Mouse (Mus musculus): ENCODE results near the gene Lhcgr. TPM values are rescaled to one million over a fixed set of nuclear protein-coding genes. Genes with fewer than 3 reads are reported as not detected.

Gene Lhcgr
- polyA plus RNA-seq, 1 experiment from 2014 or later, result 0.46 TPM

DNA sequence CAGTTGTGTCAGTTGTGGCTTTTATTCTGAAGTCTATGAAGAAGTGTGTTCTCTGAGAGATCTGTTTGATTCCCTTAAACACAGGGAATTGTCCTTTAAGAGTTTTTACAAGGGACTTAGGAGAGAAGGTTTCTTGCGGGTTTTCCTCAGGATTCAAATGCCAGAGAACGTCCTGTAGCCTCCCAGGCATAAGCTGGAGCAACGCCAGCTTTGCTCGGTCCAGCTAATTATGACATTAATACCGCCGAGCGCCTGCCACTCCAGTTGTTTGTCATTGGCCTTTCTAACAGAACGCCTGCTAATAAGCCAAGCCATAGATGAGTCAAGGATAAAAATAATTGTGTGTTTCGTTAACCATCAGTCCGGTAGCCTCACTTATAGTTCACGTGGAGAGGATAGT, 103.6 kb downstream of the Lhcgr start:
- Histone ChIP-seq H3K27ac (ENCODE audit: low read depth, low read length) (no peak overlapping the region), H3K9me3 (ENCODE audit: control insufficient read depth, low read length) (no peaks in the 10 kb centered on the region), H3K4me1 (ENCODE audit: control insufficient read depth, insufficient read depth, low read length) (no peaks in the 10 kb centered on the region), H3K4me2 (no peak overlapping the region), H3K9ac (ENCODE audit: low read length) (no peak overlapping the region), H3K4me3 (ENCODE audit: low read depth, low read length) (no peak overlapping the region), H3K27me3 (ENCODE audit: control insufficient read depth, insufficient read depth, low read length) (no peaks in the 10 kb centered on the region), H3K36me3 (ENCODE audit: control insufficient read depth, insufficient read depth, low read length) (no peaks in the 10 kb centered on the region)
- WGBS, result 79% methylated on average over 11 of the region's 11 CpGs
- ATAC-seq (ENCODE audit: low FRiP score) (no peak), DNase-seq (ENCODE audit: low spot score, missing footprints) (no peak)

DNA sequence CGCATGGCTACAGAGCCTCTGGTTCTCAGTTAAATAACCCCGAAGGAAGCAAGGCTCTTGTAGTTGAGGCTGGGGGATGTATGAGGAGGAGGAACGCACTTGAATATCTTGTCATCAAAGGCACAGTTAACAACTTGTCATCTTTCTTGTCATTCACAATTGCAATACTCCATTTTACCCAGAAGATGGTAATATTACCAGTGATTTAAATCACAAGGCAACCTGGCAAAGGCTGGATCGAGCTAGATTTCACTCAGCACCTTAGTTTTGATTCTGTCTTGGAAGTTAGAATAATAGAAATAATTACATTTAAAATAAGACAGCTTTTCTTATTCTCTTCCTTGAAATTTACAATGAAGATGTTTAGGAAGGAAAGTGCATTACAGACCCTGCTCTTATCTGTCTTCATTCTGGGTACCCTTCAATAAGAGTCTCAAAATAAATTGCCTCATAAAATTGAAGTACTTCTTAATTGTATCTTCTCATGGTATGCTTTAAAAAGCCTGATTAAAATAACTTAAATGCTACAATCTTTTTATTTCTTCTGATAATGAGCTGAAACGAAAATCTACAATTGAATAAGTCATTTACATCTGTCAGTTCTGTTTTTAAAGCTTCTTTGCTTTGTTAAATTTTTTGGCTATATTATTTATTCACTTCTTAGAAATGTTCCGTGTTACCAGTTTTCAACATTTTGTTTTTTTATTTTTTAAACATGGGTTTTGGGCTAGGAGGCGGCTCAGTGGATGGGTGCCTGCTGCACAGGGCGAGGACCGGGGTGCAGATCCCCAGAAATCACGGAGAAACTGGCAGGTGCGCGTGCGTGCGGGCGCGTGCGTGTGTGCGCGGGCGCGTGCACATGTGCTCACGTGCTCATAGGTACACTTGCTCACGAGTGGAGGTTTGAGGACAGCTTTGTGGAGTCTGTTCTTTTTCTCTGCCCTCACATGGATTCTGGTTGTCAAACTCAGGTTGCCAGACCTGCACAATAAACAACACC, 116.2 kb downstream of the Lhcgr start:
- Histone ChIP-seq H3K27me3 (ENCODE audit: control insufficient read depth, insufficient read depth, low read length) (no peaks in the 10 kb centered on the region), H3K36me3 (ENCODE audit: control insufficient read depth, insufficient read depth, low read length) (no peaks in the 10 kb centered on the region), H3K9ac (ENCODE audit: low read length) (no peak overlapping the region), H3K4me2 (no peak overlapping the region), H3K4me1 (ENCODE audit: control insufficient read depth, insufficient read depth, low read length) (peaks cover 2% of the 10 kb centered on the region; the same call in 1 of the 2 replicates), H3K9me3 (ENCODE audit: control insufficient read depth, low read length) (no peaks in the 10 kb centered on the region), H3K27ac (ENCODE audit: low read depth, low read length) (no peak overlapping the region), H3K4me3 (ENCODE audit: low read depth, low read length) (no peak overlapping the region)
- 93% methylated on average over 23 of the region's 23 CpGs for WGBS
- DNase-seq (ENCODE audit: low spot score, missing footprints), result no peak
- ATAC-seq (ENCODE audit: low FRiP score), result no peak

DNA sequence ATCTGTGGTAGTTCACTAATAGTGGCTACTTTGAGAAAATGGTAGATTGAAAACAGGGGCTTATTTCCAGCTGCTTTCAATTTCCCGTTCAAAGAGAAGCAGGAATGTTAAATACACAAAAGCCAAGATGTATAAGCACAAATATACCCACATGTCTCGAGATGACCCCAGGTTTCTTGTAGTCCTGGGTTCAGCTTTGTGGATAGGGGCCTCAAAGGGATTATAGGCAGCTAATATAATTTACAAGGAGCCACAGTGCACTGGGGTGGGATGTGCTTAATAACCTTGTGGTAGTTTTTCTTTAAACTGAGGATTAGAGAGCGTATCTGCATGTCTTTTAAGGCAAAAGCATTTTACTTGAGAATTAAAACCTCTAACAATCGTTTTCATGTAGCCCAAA, 121.0 kb downstream of the Lhcgr start:
- H3K36me3 ChIP-seq (ENCODE audit: control insufficient read depth, insufficient read depth, low read length), result no peaks in the 10 kb centered on the region
- no peak overlapping the region for H3K9ac ChIP-seq (ENCODE audit: low read length)
- no peaks in the 10 kb centered on the region for H3K9me3 ChIP-seq (ENCODE audit: control insufficient read depth, low read length)
- no peak overlapping the region for H3K4me3 ChIP-seq (ENCODE audit: low read depth, low read length)
- ATAC-seq (ENCODE audit: low FRiP score) (no peak), DNase-seq (ENCODE audit: low spot score, missing footprints) (no peak)
- H3K27ac ChIP-seq (ENCODE audit: low read depth, low read length), result no peak overlapping the region
- peaks cover 8% of the 10 kb centered on the region; the same call in 1 of the 2 replicates for H3K4me1 ChIP-seq (ENCODE audit: control insufficient read depth, insufficient read depth, low read length)
- WGBS, result 36% methylated on average over 4 of the region's 4 CpGs
- H3K4me2 ChIP-seq, result no peak overlapping the region
- H3K27me3 ChIP-seq (ENCODE audit: control insufficient read depth, insufficient read depth, low read length), result no peaks in the 10 kb centered on the region

DNA sequence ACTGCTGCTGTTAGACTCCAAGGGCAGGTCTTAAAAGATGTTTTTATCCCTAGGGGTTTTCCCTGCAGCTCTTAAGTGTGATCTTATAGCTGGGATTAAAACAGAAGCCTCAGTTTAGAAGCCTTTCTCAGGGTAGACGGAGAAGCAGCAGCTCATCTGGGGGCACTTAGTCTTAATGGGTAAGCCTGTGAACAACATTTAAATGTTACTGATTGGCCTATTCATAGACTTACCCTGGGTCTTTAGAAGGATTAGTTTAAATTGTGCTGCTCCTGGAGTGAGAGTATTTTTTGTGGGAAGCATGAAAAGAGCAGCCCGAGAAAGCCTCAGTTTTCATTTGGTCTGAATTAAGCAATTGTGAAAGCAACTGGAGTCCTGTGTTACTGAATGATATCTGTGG, 121.9 kb downstream of the Lhcgr start:
- no peak overlapping the region for H3K27ac ChIP-seq (ENCODE audit: low read depth, low read length)
- no peak overlapping the region for H3K4me3 ChIP-seq (ENCODE audit: low read depth, low read length)
- no peaks in the 10 kb centered on the region for H3K36me3 ChIP-seq (ENCODE audit: control insufficient read depth, insufficient read depth, low read length)
- H3K27me3 ChIP-seq (ENCODE audit: control insufficient read depth, insufficient read depth, low read length), result no peaks in the 10 kb centered on the region
- peaks cover 8% of the 10 kb centered on the region; the same call in 1 of the 2 replicates for H3K4me1 ChIP-seq (ENCODE audit: control insufficient read depth, insufficient read depth, low read length)
- ATAC-seq (ENCODE audit: low FRiP score) (0 out of 2 replicates have a peak, but pooled peaks have one; percentile 26), DNase-seq (ENCODE audit: low spot score, missing footprints) (no peak)
- H3K9ac ChIP-seq (ENCODE audit: low read length), result no peak overlapping the region
- 18% methylated on average over 2 of the region's 2 CpGs for WGBS
- H3K9me3 ChIP-seq (ENCODE audit: control insufficient read depth, low read length), result no peaks in the 10 kb centered on the region
- H3K4me2 ChIP-seq, result no peak overlapping the region

DNA sequence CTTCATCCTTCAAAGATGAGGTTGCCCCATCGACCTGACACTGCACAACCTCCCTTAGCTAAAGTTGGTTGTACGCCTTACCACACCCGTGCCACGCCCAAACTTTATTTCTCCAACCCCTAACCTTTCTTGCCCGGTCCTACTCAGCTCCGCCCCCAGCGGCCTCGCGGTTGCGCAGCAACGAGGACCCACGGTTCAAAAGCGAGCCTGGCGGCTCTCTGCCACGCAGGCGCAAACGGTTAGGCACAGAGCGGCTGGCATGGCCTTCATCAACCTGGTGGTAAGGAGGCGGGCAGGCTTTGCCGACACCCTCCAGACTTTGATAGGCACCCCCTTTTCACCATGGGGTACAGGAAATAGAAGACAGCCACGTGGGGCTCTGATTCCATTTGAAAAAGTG, 123.3 kb downstream of the Lhcgr start, which contains the start of gene Gtf2a1l:
Gene Gtf2a1l (plus strand): TSS at position 209 of the 400 bp plus-strand sequence.
- Histone ChIP-seq H3K9me3 (ENCODE audit: control insufficient read depth, low read length) (no peaks in the 10 kb centered on the region), H3K9ac (ENCODE audit: low read length) (no peak within 1 kb of the TSS), H3K4me1 (ENCODE audit: control insufficient read depth, insufficient read depth, low read length) (peaks cover 8% of the 10 kb centered on the region; the same call in 1 of the 2 replicates), H3K27ac (ENCODE audit: low read depth, low read length) (no peak within 1 kb of the TSS), H3K36me3 (ENCODE audit: control insufficient read depth, insufficient read depth, low read length) (no peaks in the 10 kb centered on the region), H3K4me2 (peak within 1 kb of the TSS; percentile 14), H3K27me3 (ENCODE audit: control insufficient read depth, insufficient read depth, low read length) (no peaks in the 10 kb centered on the region), H3K4me3 (ENCODE audit: low read depth, low read length) (no peak within 1 kb of the TSS)
- WGBS, result 34% methylated on average over 21 of the region's 21 CpGs
- ATAC-seq (ENCODE audit: low FRiP score) (peak; percentile 72), DNase-seq (ENCODE audit: low spot score, missing footprints) (peak; percentile 89)

Other genes with a start within 250 kb of the Lhcgr start
- gene Ston1, start 194.3 kb downstream of the Lhcgr start, polyA plus RNA-seq (2014; fragmentation: Nextera tagmentation; extraction: Ambion mirVana), result 2.7 and 2.9 TPM in 2 replicates
- gene Gtf2a1l, start 123.3 kb downstream of the Lhcgr start, polyA plus RNA-seq (2014; fragmentation: Nextera tagmentation; extraction: Ambion mirVana), result 0.33 TPM in 1 of 2 replicates, not detected in the other